ENCODE assay signal across 8 mouse cellular contexts in the genomic region with DNA sequence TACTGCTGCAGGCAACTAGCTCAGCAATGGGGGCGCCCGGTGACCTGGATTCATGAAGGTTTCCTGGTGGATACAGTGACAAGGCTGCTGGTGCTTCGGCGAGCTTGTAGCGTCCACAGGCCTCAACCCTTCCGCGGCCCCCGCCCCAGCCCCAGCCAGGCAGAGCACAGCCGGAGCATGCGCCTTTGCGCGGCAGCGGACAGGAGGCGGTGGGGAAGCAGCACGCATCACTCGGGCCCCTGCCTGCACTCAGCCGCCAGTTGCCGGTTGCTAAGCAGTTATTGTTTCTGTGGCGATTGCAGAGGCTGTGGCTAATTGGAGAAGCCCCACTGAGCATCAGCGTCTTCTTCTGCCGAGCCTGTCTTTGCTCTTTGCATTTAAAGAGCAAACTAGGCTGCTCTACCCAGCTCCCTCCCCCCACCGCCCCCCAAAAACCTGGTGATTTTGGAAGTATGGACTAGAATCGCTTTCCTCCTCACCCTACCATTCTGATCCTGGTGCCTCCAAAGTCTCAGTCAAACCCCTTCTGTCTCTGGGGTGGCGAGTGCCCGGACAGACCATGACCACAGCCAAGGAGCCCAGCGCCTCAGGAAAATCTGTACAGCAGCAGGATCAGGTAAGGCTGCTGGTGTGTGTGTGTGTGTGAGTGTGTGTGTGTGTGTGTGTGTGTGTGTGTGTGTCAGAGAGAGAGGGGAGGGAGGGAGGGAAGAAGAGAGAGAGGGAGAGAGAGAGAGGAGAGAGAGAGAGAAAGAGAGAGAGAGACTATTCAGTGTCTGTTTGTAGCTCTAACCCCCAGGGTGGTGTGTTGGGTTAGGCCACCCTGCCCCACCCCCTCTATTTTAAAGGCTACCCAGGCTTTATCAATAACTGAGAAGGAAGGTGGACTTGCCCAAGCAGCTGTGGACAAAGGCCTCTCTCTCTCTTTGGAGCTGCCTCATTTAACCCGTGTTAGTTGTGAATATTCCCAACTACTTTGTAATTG.
DNase-seq lines count a peak whose midpoint lies in the region; ATAC-seq and TF ChIP-seq lines count a peak whose summit lies in the region.

No protein-coding gene starts in this region.

- H3K9ac ChIP-seq in heart, embryonic 11.5 days (ENCODE audit: low read depth, low read length) = peak overlapping the region; percentile 16; the same call in 1 of the 2 replicates
- peak overlapping the region; percentile 62 for H3K9ac ChIP-seq in forebrain, postnatal 0 days
- peak overlapping the region; percentile 37 for H3K9ac ChIP-seq in neural tube, embryonic 11.5 days (ENCODE audit: low read length)

- 8% methylated on average over 27 of the region's 27 CpGs for WGBS in heart, embryonic 11.5 days (ENCODE audit: insufficient replicate concordance)
- 2% methylated on average over 27 of the region's 27 CpGs for WGBS in cerebellum, adult 2 months
- WGBS in forebrain, postnatal 0 days = 3% methylated on average over 26 of the region's 27 CpGs
- 4% methylated on average over 27 of the region's 27 CpGs for WGBS in neural tube, embryonic 11.5 days

- H3K36me3 ChIP-seq in heart, embryonic 11.5 days (ENCODE audit: control insufficient read depth, insufficient read depth, low read length) = no peaks in the 10 kb centered on the region
- no peaks in the 10 kb centered on the region for H3K36me3 ChIP-seq in forebrain, postnatal 0 days (ENCODE audit: insufficient read depth)
- no peaks in the 10 kb centered on the region for H3K36me3 ChIP-seq in neural tube, embryonic 11.5 days (ENCODE audit: control insufficient read depth, insufficient read depth, low read length)

- peak overlapping the region; percentile 59 for H3K4me2 ChIP-seq in heart, embryonic 11.5 days
- peak overlapping the region; percentile 69 for H3K4me2 ChIP-seq in forebrain, postnatal 0 days (ENCODE audit: low read depth)
- peak overlapping the region; percentile 36 for H3K4me2 ChIP-seq in neural tube, embryonic 11.5 days (ENCODE audit: low read depth)

- ATAC-seq in heart, embryonic 11.5 days (replicated peaks; ENCODE audit: insufficient number of reproducible peaks, low FRiP score, low TSS enrichment) = peak; percentile 57; the same call in 1 of the 2 replicates
- peak; percentile 96 for ATAC-seq in forebrain, postnatal 0 days
- ATAC-seq in neural tube, embryonic 11.5 days (ENCODE audit: insufficient read depth, low FRiP score, low TSS enrichment) = peak; percentile 94

- TF ChIP-seq CTCF in cerebellum, adult 2 months (IDR thresholded peaks at IDR 0.05; ENCODE audit: borderline replicate concordance, insufficient read depth, low read depth, low read length) = no peak
- TF ChIP-seq CTCF in forebrain, postnatal 0 days (IDR thresholded peaks at IDR 0.05; ENCODE audit: low read depth) = no peak; the same call in 1 of the 2 replicates

- H3K27me3 ChIP-seq in heart, embryonic 11.5 days (ENCODE audit: control insufficient read depth, insufficient read depth, low read length) = no peaks in the 10 kb centered on the region
- H3K27me3 ChIP-seq in cerebellum, adult 2 months (ENCODE audit: control insufficient read depth, insufficient read depth, low read length) = no peaks in the 10 kb centered on the region
- H3K27me3 ChIP-seq in forebrain, postnatal 0 days (ENCODE audit: insufficient read depth, low read length) = no peaks in the 10 kb centered on the region
- no peaks in the 10 kb centered on the region for H3K27me3 ChIP-seq in neural tube, embryonic 11.5 days (ENCODE audit: control insufficient read depth, insufficient read depth, low read length)

- no peak for DNase-seq in heart, postnatal 4 days
- peak; percentile 74 to 78 for DNase-seq in cerebellum, adult 2 months
- peak; percentile 80 for DNase-seq in forebrain, postnatal 0 days
- peak; percentile 51 for DNase-seq in left cerebral cortex, adult 11 months (ENCODE audit: low spot score)
- peak; percentile 83 for DNase-seq in neural tube, embryonic 11.5 days (ENCODE audit: low spot score)
- DNase-seq in urinary bladder, adult 2 months (ENCODE audit: low spot score) = no peak
- no peak for DNase-seq in B cell, adult 2 months

- H3K4me3 ChIP-seq in heart, embryonic 11.5 days (ENCODE audit: low read depth, low read length) = peak overlapping the region; percentile 27
- peak overlapping the region; percentile 90 for H3K4me3 ChIP-seq in cerebellum, adult 2 months (replicated peaks; ENCODE audit: insufficient read depth, low read depth, low read length)
- peak overlapping the region; percentile 44 for H3K4me3 ChIP-seq in forebrain, postnatal 0 days (ENCODE audit: low read depth, low read length)
- peak overlapping the region; percentile 25 for H3K4me3 ChIP-seq in neural tube, embryonic 11.5 days (ENCODE audit: low read depth, low read length)

- peak; percentile 56; the same call in 1 of the 2 replicates for TF ChIP-seq POLR2A in cerebellum, adult 2 months (IDR thresholded peaks at IDR 0.05; ENCODE audit: borderline replicate concordance, insufficient read depth, low read length)

- no peaks in the 10 kb centered on the region for H3K4me1 ChIP-seq in heart, embryonic 11.5 days (ENCODE audit: control insufficient read depth, insufficient read depth, low read length)
- H3K4me1 ChIP-seq in cerebellum, adult 2 months (ENCODE audit: control insufficient read depth, insufficient read depth, low read length) = peaks cover 26% of the 10 kb centered on the region
- peaks cover 20% of the 10 kb centered on the region for H3K4me1 ChIP-seq in forebrain, postnatal 0 days (ENCODE audit: insufficient read depth)
- no peaks in the 10 kb centered on the region; the same call in 1 of the 2 replicates for H3K4me1 ChIP-seq in neural tube, embryonic 11.5 days (ENCODE audit: control insufficient read depth, insufficient read depth, low read length)

- no peaks in the 10 kb centered on the region for H3K9me3 ChIP-seq in heart, embryonic 11.5 days (replicated peaks; ENCODE audit: control insufficient read depth, low read length)
- no peaks in the 10 kb centered on the region for H3K9me3 ChIP-seq in forebrain, postnatal 0 days (ENCODE audit: low read length)
- no peaks in the 10 kb centered on the region for H3K9me3 ChIP-seq in neural tube, embryonic 11.5 days (ENCODE audit: control insufficient read depth, low read length)

- no peak overlapping the region for H3K27ac ChIP-seq in heart, embryonic 11.5 days (ENCODE audit: low read depth, low read length)
- peak overlapping the region; percentile 86 for H3K27ac ChIP-seq in cerebellum, adult 2 months (ENCODE audit: insufficient read depth, low read length)
- peak overlapping the region; percentile 79 for H3K27ac ChIP-seq in forebrain, postnatal 0 days (ENCODE audit: low read depth, low read length)
- no peak overlapping the region for H3K27ac ChIP-seq in neural tube, embryonic 11.5 days (ENCODE audit: low read depth, low read length)

Comparison
In these comparisons a context has a peak if more than half of its experiments do, and no peak if none do; other contexts are left out.
1. H3K27ac ChIP-seq: peak in cerebellum, adult 2 months (single experiment) and forebrain, postnatal 0 days (single experiment); none in heart, embryonic 11.5 days (single experiment) and neural tube, embryonic 11.5 days (single experiment).
2. H3K4me3 ChIP-seq: peak in every context shown above with its lines; median percentile 90 in cerebellum, adult 2 months; 44 in forebrain, postnatal 0 days; 27 in heart, embryonic 11.5 days; 25 in neural tube, embryonic 11.5 days.
3. DNase-seq: peak in cerebellum, adult 2 months (2 of 2), forebrain, postnatal 0 days (single experiment), left cerebral cortex, adult 11 months (single experiment) and neural tube, embryonic 11.5 days (single experiment); none in heart, postnatal 4 days (single experiment), urinary bladder, adult 2 months (single experiment) and B cell, adult 2 months (0 of 2).
4. Peak in every context shown above with its lines, with median percentiles within 50 percentile points of each other: ATAC-seq, H3K4me2 ChIP-seq and H3K9ac ChIP-seq.